Mouse (Mus musculus) kidney, postnatal 0 days (tissue): Measurements from ENCODE around the gene Atxn7l3. TPM values are rescaled to one million over a fixed set of nuclear protein-coding genes. Genes with fewer than 3 reads are reported as not detected.

Source experiments
- ATAC-seq: fragments of 200-750 bp; cut with Nextera tagmentation; replicated peaks from 2 replicates; pipeline ENCODE4 v1.8.0; 2017; ENCODE audit warnings: low read depth, moderate number of reproducible peaks, moderate TSS enrichment, moderate library complexity; ENCODE audit not compliant: low FRiP score
- DNase-seq: peaks from one replicate; pipeline ENCODE4 v3.0.0-alpha.2; 2016; ENCODE audit warnings: low spot score
- H3K27ac ChIP-seq: fragments of 300-500 bp; sonication (generic); 2 replicates; pipeline ENCODE4 v1.5.1; 2014; ENCODE audit warnings: mild to moderate bottlenecking
- H3K27me3 ChIP-seq: fragments of 300-500 bp; sonication (generic); 2 replicates; pipeline ENCODE4 v1.6.1; 2014; ENCODE audit warnings: low read length, mixed read lengths; ENCODE audit not compliant: insufficient read depth
- H3K36me3 ChIP-seq: fragments of 300-500 bp; sonication (generic); 2 replicates; pipeline ENCODE4 v1.6.1; 2014; ENCODE audit warnings: low read length, mixed read lengths; ENCODE audit not compliant: insufficient read depth
- H3K4me1 ChIP-seq: fragments of 300-500 bp; sonication (generic); replicated peaks from 2 replicates; pipeline ENCODE4 v1.6.1; 2014; ENCODE audit warnings: antibody characterized with exemption, low read length, mixed read lengths; ENCODE audit not compliant: insufficient read depth
- H3K4me2 ChIP-seq: fragments of 300-500 bp; sonication (generic); 2 replicates; pipeline ENCODE4 v1.6.1; 2014; ENCODE audit warnings: mild to moderate bottlenecking, low read length, moderate library complexity, mixed read lengths
- H3K4me3 ChIP-seq: fragments of 300-500 bp; sonication (generic); replicated peaks from 2 replicates; pipeline ENCODE4 v1.5.1; 2014; ENCODE audit warnings: low read depth, low read length
- H3K9ac ChIP-seq: fragments of 300-500 bp; sonication (generic); 2 replicates; pipeline ENCODE4 v1.6.1; 2014; ENCODE audit warnings: low read depth, low read length
- H3K9me3 ChIP-seq: fragments of 300-500 bp; sonication (generic); replicated peaks from 2 replicates; pipeline ENCODE4 v1.6.1; 2016; ENCODE audit warnings: low read length, inconsistent platforms, mixed read lengths
- CTCF ChIP-seq: IDR thresholded peaks from 2 replicates; pipeline ENCODE4 v1.5.1; 2016; ENCODE audit warnings: antibody characterized with exemption, low read depth, mild to moderate bottlenecking, moderate library complexity
- WGBS: fragments of 180-500 bp; shearing (Covaris S2); extraction: QIAGEN DNeasy Blood & Tissue Kit; methylation state at CpG from one replicate; pipeline ENCODE4 v1.1.7; 2014; 5-methylcytosine and 5-hydroxymethylcytosine counted together
- polyA plus RNA-seq: library from polyadenylated mRNA; unstranded; fragments of >200 nt; fragmentation: Nextera tagmentation; extraction: Ambion mirVana; gene quantifications from 2 replicates; pipeline ENCODE4 v1.2.1, GENCODE M21; 2015

The Atxn7l3 gene
- polyA plus RNA-seq, 1 experiment from 2014 or later, result 9.7 TPM

DNA sequence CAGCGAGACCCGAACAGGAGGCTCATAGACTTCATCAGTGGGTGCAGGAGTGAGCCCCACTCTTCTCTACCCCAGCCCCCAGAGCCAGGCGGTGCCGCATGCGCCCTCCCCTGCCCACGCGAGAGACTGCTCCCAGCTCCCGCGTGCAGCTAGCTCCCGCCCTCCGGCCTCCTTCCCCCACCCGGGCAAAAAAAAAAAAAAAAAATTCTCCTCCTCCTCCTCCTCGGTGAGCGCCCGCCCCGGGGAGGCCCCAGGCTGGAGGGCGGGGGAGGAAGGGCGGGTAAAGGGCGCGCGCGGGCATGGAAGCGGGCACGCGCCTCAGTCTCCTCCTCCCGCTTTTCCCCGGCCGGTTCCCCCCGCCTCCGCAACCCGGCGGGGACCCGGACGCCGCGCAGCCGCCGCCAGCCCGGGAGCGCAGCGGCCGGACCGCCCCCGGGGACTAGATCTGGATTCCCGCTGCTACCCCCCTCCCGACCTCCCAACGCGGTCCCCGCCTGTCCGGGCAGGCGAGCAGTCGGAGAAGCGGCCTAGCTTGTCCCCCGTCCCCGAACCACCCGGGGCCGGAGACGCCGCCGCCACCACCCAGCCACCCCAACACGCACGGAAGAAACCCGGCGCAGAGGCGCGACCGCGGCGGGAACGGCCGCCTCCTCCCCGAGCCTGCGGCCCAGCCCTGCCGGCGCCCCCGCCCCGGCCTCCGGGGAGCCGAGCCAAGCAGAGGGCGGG lies 20.3 kb upstream of the Atxn7l3 start:
- ATAC-seq (peak; percentile 23), DNase-seq (peak; percentile 92)
- Histone ChIP-seq H3K27ac (peak overlapping the region; percentile 99), H3K4me3 (peak overlapping the region; percentile 99), H3K27me3 (no peaks in the 10 kb centered on the region), H3K4me1 (0 out of 2 replicates have a peak, but pooled peaks cover 3% of the 10 kb centered on the region), H3K36me3 (peaks cover 30% of the 10 kb centered on the region), H3K9me3 (no peaks in the 10 kb centered on the region), H3K4me2 (peak overlapping the region; percentile 82), H3K9ac (peak overlapping the region; percentile 97)
- under 1% methylated on average over 32 of the region's 80 CpGs for WGBS
- TF ChIP-seq CTCF, result no peak

DNA sequence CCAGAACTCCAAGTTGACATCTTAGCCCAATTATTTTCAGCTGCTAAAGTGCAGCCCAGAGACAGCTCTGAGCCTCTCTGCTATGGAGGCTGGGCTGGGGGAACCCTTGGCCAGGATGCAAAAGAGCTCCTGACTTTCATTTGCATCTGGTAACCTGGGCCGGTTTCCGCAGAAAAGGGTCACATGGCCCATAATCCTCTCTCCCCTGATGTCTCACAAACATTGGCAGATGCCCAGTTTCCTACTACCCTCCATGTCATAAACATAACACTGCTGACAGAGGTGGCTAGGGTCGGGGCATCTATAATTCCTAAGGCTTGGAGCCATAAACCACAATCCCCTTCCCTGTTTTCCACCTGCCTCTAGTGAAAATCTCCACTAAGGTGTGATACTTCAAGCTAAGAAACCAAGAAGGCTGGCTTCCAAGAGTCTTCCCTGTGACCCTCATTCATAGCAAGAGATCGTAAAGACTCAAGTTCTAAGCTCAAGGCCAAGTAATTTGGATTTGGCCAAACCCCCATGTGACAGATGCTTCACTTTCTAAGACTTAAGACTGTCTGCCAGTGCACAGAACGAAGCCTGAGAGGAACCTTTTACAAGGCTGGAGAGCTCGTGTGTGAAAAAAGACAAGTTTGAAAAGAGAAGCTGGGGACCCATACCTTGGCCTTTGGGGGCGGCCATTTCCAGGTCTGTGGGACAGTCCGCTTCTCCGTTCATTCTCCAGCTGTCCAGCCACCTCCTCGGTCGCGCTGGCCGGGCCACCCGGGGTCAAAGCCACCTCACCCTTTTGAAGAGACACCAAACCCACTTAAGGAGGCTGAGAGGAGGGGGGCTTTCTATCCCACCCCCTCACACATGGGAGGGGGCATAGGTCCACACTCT lies 19.5 kb upstream of the Atxn7l3 start:
- no peak for TF ChIP-seq CTCF

DNA sequence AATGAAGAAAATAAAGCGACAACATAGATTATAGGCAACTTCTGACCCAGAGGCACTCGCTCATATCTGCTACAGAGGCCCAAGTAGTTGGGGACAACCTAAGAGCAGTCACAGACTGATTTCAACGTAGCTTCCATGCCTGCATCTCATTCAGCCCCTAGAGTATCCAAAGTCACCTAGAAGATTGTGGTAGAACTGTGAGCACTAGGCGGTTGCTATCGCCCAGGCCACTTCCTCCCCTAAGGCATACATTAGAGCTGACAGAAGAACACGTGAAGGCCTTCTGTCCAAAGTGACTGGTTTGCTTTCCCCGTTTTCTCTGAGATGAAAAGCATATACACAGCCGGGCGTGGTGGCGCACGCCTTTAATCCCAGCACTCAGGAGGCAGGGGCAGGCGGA lies 17.9 kb upstream of the Atxn7l3 start:
- TF ChIP-seq CTCF, result no peak
- peaks cover 36% of the 10 kb centered on the region for H3K36me3 ChIP-seq
- WGBS, result 90% methylated on average over 12 of the region's 12 CpGs

More for the DNA sequence above, 19.5 kb upstream of the Atxn7l3 start:
- DNase-seq (no peak), ATAC-seq (no peak)
- Histone ChIP-seq H3K4me1 (peaks cover 5% of the 10 kb centered on the region; the same call in 1 of the 2 replicates), H3K4me3 (peak overlapping the region; percentile 99), H3K36me3 (peaks cover 30% of the 10 kb centered on the region), H3K9me3 (no peaks in the 10 kb centered on the region), H3K9ac (peak overlapping the region; percentile 97), H3K27me3 (no peaks in the 10 kb centered on the region), H3K27ac (peak overlapping the region; percentile 99), H3K4me2 (peak overlapping the region; percentile 82)
- 15% methylated on average over 14 of the region's 14 CpGs for WGBS

DNA sequence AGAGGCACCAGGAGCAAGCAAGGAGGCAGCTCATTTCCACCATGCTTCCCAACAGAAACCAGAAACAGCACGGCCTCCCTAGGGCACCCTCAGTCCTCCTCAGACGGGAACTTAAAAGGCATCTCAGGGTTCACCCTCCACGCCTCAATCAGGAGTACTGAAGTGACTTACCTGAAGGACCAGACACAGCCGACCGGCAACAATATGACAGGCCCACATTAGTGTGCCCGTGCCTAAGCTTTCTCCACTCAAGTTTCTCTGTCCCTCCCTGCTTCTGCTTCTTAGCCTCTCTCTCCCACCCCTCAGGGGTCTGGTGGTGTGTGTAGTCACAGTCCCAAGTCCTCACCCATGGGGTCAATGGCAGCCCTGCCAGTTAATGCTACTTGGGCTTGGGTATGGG lies 16.2 kb upstream of the Atxn7l3 start:
- ATAC-seq (no peak), DNase-seq (no peak)
- TF ChIP-seq CTCF, result no peak
- Histone ChIP-seq H3K4me1 (peaks cover 16% of the 10 kb centered on the region; the same call in 1 of the 2 replicates), H3K4me2 (no peak overlapping the region), H3K4me3 (no peak overlapping the region), H3K27ac (no peak overlapping the region), H3K9ac (no peak overlapping the region), H3K27me3 (no peaks in the 10 kb centered on the region), H3K9me3 (no peaks in the 10 kb centered on the region), H3K36me3 (peaks cover 42% of the 10 kb centered on the region)
- 85% methylated on average over 6 of the region's 6 CpGs for WGBS

More for the DNA sequence above, 17.9 kb upstream of the Atxn7l3 start:
- no peak for DNase-seq
- H3K27ac ChIP-seq, result no peak overlapping the region
- no peak overlapping the region for H3K4me3 ChIP-seq
- no peak overlapping the region for H3K4me2 ChIP-seq
- H3K9me3 ChIP-seq, result no peaks in the 10 kb centered on the region
- peaks cover 14% of the 10 kb centered on the region; the same call in 1 of the 2 replicates for H3K4me1 ChIP-seq
- no peaks in the 10 kb centered on the region for H3K27me3 ChIP-seq
- ATAC-seq, result no peak
- no peak overlapping the region for H3K9ac ChIP-seq

DNA sequence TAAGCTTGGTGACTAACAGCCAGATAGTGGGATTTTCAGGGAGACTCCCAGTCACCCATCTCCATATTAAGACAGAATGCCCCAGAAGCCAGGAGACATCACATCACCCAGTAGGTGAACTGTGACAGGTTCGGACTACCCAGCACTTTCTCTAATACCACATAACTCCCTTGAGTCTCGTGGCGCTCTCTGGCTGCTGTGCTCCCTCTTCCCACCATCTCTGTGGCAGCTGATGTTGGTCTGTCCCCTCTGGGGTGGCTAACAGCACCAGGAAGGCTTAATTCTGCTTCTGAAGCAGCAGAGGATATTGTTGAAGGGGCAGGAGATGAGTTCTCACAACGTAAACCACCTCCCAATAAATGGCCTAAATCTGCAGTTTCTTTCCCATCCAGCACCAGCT lies 15.5 kb upstream of the Atxn7l3 start:
- no peak for TF ChIP-seq CTCF
- Histone ChIP-seq H3K9me3 (no peaks in the 10 kb centered on the region), H3K27me3 (no peaks in the 10 kb centered on the region), H3K27ac (no peak overlapping the region), H3K9ac (no peak overlapping the region), H3K4me2 (no peak overlapping the region), H3K36me3 (peaks cover 48% of the 10 kb centered on the region), H3K4me3 (no peak overlapping the region), H3K4me1 (peaks cover 16% of the 10 kb centered on the region; the same call in 1 of the 2 replicates)
- WGBS, result 82% methylated on average over 4 of the region's 4 CpGs
- no peak for DNase-seq
- ATAC-seq, result no peak
